Mouse (Mus musculus) B cell, adult (primary cell): Measurements from ENCODE around the gene Olfr346. TPM values are rescaled to one million over a fixed set of nuclear protein-coding genes. Genes with fewer than 3 reads are reported as not detected.

Experiments used
- total RNA-seq: library from RNA; stranded (reverse); gene quantifications from 4 replicates; pipeline ENCODE4 v1.2.4, GENCODE M21; 2023; ENCODE audit not compliant: inconsistent age

The Olfr346 gene
- not detected in 4 replicates for total RNA-seq

GRCm38 (mm10) chr2:36685488-36685887 lies at the start of gene Olfr346:
Olfr346 (plus strand) TSS chr2:36685788.

GRCm38 (mm10) chr2:36639741-36640140 lies 45.8 kb upstream of the Olfr346 start, which contains the start of gene Olfr345:
Olfr345 (plus strand) TSS chr2:36640041.

GRCm38 (mm10) chr2:36731602-36732001 lies 46.0 kb downstream of the Olfr346 start, which contains the start of gene Olfr347:
Olfr347 (plus strand) TSS chr2:36731902.

Other genes starting within 250 kb of the Olfr346 start
- gene Olfr340, start 233.2 kb upstream of the Olfr346 start, total RNA-seq: not detected in 4 replicates
- gene Olfr341, start 203.3 kb upstream of the Olfr346 start, total RNA-seq: not detected in 4 replicates
- not detected in 4 replicates for gene Olfr342, start 160.8 kb upstream of the Olfr346 start, total RNA-seq
- gene Olfr344, start 119.1 kb upstream of the Olfr346 start, total RNA-seq: 0.06 TPM in 1 of 4 replicates, not detected in the others
- gene Olfr345, start 45.7 kb upstream of the Olfr346 start, total RNA-seq: not detected in 4 replicates
- not detected in 4 replicates for gene Olfr347, start 46.1 kb downstream of the Olfr346 start, total RNA-seq
- gene Olfr348, start 98.5 kb downstream of the Olfr346 start, total RNA-seq: not detected in 4 replicates
- not detected in 4 replicates for gene Olfr50, start 104.8 kb downstream of the Olfr346 start, total RNA-seq
- gene Olfr3, start 131.2 kb downstream of the Olfr346 start, total RNA-seq: not detected in 4 replicates
- gene Olfr350, start 160.5 kb downstream of the Olfr346 start, total RNA-seq: not detected in 4 replicates
- not detected in 4 replicates for gene Olfr351, start 176.9 kb downstream of the Olfr346 start, total RNA-seq
- not detected in 4 replicates for gene Olfr352, start 182.7 kb downstream of the Olfr346 start, total RNA-seq
- not detected in 4 replicates for gene Olfr353, start 207.1 kb downstream of the Olfr346 start, total RNA-seq
- gene Olfr354, start 219.9 kb downstream of the Olfr346 start, total RNA-seq: not detected in 4 replicates
- gene Olfr355, start 243.1 kb downstream of the Olfr346 start, total RNA-seq: not detected in 4 replicates